Mouse (Mus musculus): ENCODE measurements around the gene Golph3.

Gene Golph3

GRCm38 (mm10) chr15:12377800-12378199, 56.5 kb downstream of the Golph3 start:
- no peak for TF ChIP-seq GATA4 (IDR thresholded peaks at IDR 0.05; ENCODE audit: insufficient replicate concordance, low read length)

GRCm38 (mm10) chr15:12380057-12380456, 58.8 kb downstream of the Golph3 start:
- no peak for TF ChIP-seq GATA4 (IDR thresholded peaks at IDR 0.05; ENCODE audit: insufficient replicate concordance, low read length)

GRCm38 (mm10) chr15:12380548-12380947, 59.3 kb downstream of the Golph3 start:
- no peak for TF ChIP-seq GATA4 (IDR thresholded peaks at IDR 0.05; ENCODE audit: insufficient replicate concordance, low read length)

GRCm38 (mm10) chr15:12384679-12385078, 63.4 kb downstream of the Golph3 start:
- TF ChIP-seq GATA4 (IDR thresholded peaks at IDR 0.05; ENCODE audit: insufficient replicate concordance, low read length), result no peak

- no peak for TF ChIP-seq GATA4 (IDR thresholded peaks at IDR 0.05; ENCODE audit: insufficient replicate concordance, low read length)
These were observed 67.7 kb downstream of the Golph3 start for GRCm38 (mm10) chr15:12388726-12389489.

- no peak for TF ChIP-seq GATA4 (IDR thresholded peaks at IDR 0.05; ENCODE audit: insufficient replicate concordance, low read length)
These were observed 73.5 kb downstream of the Golph3 start for GRCm38 (mm10) chr15:12394758-12395157.

- TF ChIP-seq GATA4 (IDR thresholded peaks at IDR 0.05; ENCODE audit: insufficient replicate concordance, low read length), result no peak
These were observed 75.8 kb downstream of the Golph3 start for GRCm38 (mm10) chr15:12397032-12397431.
